Mouse (Mus musculus) cerebellum, postnatal 14 days (tissue): ENCODE measurements around the gene Fbxw9.
"Not testable (repeated sequence)": the region's sequence is repeated elsewhere in the genome, so short reads cannot be mapped to it uniquely, and the experiment has no call there.

Experiments
- DNase-seq, 2 experiments: peaks; one replicate each; pipeline ENCODE4 v3.0.0; 2021; ENCODE audit warnings: mixed read lengths in 2 of 2

Gene Fbxw9

GRCm38 (mm10) chr8:85037681-85038531 is 21.9 kb upstream of the Fbxw9 start:
- DNase-seq = peak; percentile 59 to 62

- DNase-seq = no peak
Measured at GRCm38 (mm10) chr8:85043619-85044018, 16.2 kb upstream of the Fbxw9 start.

DNA sequence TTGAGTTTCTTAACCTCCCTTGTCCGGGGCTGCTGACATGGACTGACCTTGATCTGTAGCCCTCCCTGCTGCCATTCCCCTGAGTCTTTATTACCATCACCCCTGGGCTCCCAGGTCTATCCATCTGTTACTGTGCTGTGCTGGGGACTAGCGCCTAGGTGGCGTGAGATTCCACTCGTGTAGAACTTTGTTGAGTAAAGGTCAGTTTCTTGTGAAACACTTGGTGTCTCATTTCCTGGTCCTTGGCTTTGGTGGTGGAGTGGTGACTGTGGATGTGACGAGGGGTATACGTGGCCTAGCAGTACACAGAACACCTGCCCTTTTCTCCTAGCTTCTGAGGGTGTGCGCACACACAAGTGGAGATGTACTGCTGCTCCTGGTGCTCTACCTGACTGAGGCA is 2.5 kb upstream of the Fbxw9 start:
- DNase-seq = no peak

DNA sequence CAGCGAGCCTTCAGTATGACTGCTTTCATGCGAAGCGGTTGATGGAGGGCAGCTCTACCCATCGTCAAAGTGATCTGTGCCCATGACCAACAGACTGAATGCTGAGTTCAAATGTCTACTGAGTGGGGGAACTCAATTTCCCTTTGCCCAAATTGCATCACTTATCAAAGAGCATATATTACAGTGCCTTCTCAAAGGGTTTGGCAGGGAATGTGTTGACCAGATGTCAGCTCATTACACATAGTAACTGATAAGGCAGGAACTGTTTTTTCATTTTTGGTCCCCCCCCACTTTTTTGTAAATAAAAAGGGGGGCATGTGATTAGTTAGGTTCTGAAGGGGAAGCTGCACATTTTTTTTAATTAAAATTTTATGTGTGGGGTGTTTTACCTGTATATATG is 2.7 kb downstream of the Fbxw9 start:
- DNase-seq = no peak

- DNase-seq = no peak
Measured at GRCm38 (mm10) chr8:85065213-85065612, 5.4 kb downstream of the Fbxw9 start.

DNA sequence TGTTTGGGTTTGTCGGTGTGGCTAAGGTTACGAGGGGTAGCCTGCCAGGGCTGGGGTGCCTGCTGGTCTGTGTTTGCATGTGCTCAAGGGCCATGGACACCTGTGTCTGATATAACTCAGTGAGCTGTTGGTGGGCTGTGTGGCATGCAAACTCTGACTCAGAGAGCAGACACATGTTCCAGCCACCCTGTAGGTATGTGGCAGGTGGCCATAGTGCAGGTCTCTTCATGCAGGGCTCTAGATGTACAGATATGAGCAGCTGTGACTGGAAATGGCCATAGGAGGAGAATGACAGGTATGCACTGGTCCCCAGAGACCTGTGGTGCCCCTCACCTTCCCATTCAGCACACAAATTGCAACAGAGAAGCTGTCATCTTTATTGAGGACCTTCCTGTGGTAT is 7.3 kb downstream of the Fbxw9 start:
- DNase-seq = no peak

DNA sequence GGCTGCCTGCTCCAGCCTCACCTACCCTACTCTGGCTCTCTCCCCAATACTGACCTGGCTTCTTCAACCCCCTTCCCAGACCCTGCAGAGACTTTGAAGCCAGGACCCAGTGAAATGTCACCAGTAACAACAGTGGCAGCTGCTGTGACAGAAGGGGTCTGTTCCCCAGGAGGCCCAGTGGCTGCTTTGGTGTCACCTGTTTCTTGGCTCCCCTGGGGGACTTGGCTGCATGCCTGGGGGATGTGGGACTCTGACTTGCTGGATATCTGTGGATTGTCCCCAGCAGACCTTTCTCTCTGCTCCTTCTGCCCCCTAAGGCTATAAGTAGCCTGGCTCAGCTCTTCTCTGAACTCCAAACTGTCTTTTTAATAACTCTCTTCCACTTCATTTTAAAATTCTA is 8.1 kb downstream of the Fbxw9 start, which contains the start of gene Gm5741:
Gene Gm5741, minus strand, starts transcription at position 1 of the 400 bp plus-strand sequence.
- peak; percentile 41 to 64 for DNase-seq

DNA sequence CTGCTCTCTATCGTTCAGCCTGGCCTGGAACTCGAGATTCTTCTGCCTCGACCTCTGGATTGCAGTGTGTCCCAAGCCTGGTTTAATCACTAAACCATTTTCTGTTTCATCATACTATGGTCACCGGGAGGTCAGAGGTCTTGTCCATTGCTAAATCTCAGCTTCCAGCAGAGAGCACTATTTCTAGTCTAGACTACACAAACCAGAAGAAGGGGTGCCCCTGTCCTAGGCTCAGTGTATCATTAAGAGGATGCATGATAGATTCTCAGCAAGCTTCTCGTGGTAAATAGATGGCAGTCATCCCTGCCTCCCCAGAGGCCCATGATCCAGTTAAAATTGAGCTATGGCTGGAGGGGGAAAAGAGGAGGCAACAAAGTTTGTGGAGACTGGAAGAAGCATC is 11.2 kb downstream of the Fbxw9 start:
- DNase-seq = peak in 1 of 2 experiments; percentile 29

DNA sequence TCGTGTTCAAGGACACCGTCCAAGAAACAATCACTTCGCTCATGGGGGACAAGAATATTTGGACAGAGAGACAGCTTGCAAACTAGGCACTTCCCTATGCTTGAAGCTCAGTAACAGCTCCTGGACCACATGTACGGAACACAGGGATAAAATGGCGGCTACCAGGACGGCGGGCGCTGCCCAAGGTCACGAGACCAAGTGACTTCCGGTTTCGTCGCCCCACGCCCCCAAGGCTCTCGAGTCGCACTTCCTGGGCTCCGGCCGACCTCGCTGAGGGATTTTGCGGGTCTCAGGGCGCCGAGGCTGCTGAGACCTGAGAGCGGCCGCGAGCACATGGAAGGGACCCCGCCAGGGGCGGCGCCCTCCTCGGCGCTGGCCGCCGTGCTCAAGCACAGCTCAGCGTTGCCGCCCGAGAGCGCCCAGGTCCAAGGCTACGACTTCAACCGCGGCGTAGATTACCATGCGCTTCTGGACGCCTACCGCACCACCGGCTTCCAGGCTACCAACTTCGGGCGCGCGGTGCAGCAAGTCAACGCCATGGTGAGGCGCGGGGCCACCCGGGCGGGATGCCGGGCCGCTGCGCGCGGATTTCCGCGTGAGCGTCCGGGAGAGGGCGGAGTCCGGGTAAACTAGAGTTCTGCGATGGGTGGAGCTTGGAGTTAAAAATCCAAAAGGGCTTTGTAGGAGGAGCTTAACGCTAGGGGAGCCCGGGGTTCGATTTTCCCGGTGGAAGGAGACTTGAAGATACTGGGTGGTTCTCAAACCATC is 11.8 kb downstream of the Fbxw9 start, which contains the start of gene Dhps:
Gene Dhps, plus strand, starts transcription at position 244 of the 768 bp plus-strand sequence.
- peak; percentile 91 to 92 for DNase-seq

GRCm38 (mm10) chr8:85072364-85072929 is 12.6 kb downstream of the Fbxw9 start:
- no peak for DNase-seq

GRCm38 (mm10) chr8:85073041-85073612 is 13.3 kb downstream of the Fbxw9 start:
- no peak for DNase-seq

- no peak for DNase-seq
Measured at GRCm38 (mm10) chr8:85074167-85074566, 14.3 kb downstream of the Fbxw9 start.

DNA sequence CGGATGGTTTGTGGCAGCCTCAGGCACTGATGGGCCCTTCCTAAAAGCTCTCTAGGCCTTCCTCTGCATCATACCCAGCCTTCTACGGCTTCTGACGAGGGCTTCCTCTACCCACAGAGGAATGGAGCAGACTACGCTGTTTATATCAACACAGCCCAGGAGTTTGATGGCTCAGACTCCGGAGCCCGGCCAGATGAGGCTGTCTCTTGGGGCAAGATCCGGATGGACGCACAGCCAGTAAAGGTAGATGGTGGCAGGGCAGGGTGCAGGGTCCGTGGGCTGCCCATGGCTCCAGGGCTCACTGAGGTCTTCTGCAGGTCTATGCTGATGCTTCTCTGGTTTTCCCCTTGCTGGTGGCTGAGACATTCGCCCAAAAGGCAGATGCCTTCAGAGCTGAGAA is 14.8 kb downstream of the Fbxw9 start:
- DNase-seq = no peak

DNA sequence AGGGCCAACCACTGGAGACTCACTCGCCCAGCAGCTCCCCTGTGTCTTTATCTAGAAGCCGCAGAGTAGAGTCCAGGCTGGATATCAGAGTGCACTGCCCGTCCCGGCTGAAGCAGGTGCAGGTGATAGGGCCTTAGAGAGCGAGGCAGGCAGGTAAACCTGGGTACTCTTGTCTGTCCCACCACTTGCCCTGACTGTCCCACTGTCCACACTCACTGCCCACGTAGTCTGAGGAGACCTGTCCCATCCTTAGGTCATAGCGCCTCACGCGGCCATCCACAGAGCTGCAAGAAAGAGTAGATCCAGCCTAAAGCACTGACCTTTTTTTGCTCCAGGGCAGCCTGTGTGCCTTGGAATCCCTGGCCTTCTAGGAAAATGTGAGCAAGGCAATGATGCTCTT is 16.1 kb downstream of the Fbxw9 start:
- peak; percentile 65 to 79 for DNase-seq

DNA sequence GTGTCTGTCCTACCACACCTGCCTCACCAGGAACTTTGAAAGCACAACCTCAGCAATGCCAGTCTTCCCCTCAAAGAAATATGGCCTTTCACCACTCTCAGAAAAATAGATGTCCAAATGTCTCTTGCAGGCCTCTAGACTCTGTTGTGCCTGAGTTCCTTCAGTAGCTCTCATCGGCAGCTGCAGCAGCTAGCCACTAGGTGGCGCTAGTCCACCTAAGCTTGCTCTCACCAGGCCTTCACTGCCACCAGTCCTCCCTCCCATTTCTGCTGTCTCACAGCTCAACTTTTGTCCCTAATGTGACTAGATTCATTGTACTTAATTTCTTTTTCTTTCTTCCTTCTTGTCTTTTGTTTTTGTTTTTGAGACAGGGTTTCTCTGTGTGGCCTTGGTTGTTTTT is 17.1 kb downstream of the Fbxw9 start:
- DNase-seq = peak; percentile 87

DNA sequence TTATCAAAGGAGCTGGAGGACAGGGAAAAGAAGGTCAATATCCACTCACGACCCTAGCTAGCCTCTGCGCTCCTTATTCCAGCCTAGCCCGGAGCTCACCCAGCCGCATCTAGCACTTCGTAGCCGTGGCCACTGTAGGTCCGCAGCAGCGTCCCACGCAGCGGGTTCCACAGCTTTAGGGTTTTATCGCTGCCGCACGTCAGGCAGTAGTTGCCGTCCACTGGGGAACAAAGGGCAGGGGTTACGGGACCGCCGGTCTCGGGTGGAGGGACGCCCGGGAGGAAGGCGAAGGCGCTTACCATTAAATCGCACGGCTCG is 20.3 kb downstream of the Fbxw9 start:
- no peak for DNase-seq

- peak; percentile 72 to 79 for DNase-seq
Measured at GRCm38 (mm10) chr8:85080532-85081215, 20.8 kb downstream of the Fbxw9 start, which contains the start of gene Wdr83os. Gene Wdr83os, plus strand, starts transcription at chr8:85080740.

DNA sequence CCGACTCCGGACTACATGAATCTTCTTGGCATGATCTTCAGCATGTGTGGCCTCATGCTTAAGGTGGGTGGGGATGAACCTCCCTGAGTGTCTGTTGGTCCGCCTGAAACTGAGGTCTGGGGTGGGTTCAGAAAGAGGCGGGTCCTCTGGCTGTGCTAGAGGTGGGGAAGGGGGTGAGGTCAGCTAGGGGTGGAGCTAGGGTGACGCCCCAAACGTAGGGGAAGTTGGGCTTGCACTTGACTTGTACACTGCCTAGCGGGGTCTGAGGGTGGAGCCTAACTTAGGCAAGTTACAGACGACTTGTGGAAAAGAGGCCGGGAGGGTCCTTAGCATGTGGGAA is 21.3 kb downstream of the Fbxw9 start, which contains the start of gene Wdr83:
Gene Wdr83, minus strand, starts transcription at position 91 of the 340 bp plus-strand sequence.
- DNase-seq = no peak

DNA sequence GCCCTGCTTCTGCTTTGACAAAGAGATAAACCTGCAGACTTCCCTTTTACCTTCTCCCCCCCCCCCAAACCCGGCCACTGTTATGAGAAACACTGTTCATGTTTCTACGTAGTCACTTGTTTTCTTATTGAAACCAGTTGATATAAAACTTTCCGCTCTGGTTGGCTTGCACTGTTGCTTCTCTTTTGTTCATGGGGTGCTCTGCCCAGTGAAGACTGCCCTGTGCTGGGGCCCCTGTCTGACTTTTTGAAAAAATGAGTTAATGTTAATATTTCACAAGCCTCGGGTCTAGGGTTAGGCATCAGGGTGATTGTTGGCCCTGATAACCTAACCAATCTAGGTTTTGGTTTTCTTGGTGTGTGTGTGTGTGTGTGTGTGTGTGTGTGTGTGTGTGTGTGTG is 22.3 kb downstream of the Fbxw9 start:
- not testable (repeated sequence) for DNase-seq

- peak; percentile 87 to 89 for DNase-seq
Measured at GRCm38 (mm10) chr8:85083108-85083813, 23.4 kb downstream of the Fbxw9 start, which contains the start of gene Man2b1. Gene Man2b1, plus strand, starts transcription at chr8:85083270.

DNA sequence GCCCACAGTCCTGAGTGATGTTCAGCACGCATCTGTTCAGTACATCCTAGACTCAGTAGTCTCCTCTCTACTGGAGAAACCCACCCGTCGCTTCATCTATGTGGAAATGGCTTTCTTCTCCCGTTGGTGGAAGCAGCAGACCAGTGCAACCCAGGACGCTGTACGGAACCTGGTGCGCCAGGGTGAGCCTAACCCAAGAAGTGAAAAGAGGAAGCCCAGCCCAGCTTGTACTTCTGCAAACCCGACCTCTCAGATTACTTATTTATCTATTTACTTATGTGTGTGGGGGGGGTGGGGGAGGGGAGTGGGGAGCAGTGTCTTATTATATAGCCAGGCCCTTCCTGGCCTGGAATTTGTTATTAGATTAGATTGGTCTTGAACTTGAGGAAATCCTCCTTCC is 24.8 kb downstream of the Fbxw9 start:
- DNase-seq = no peak

- no peak for DNase-seq
Measured at GRCm38 (mm10) chr8:85086238-85086637, 26.4 kb downstream of the Fbxw9 start.
